Mouse (Mus musculus) ES-E14 (cell line): ENCODE results near the gene Gprc5a.

Experiments used
- CHD2 ChIP-seq: IDR thresholded peaks from 2 replicates; pipeline ENCODE4 v1.6.1; 2014; ENCODE audit warnings: mild to moderate bottlenecking, low read depth, low read length, inconsistent platforms
- MAFK ChIP-seq: IDR thresholded peaks from 2 replicates; pipeline ENCODE4 v1.6.1; 2014; ENCODE audit warnings: mild to moderate bottlenecking, low read depth, low read length, inconsistent platforms; ENCODE audit not compliant: insufficient read depth
- ZC3H11A ChIP-seq: IDR thresholded peaks from 2 replicates; pipeline ENCODE4 v1.6.1; 2012; ENCODE audit warnings: low read depth, mild to moderate bottlenecking, inconsistent platforms, low read length, borderline replicate concordance

- TF ChIP-seq CHD2 (no peak), MAFK (no peak), ZC3H11A (no peak)
Measured at GRCm38 (mm10) chr6:135019564-135019963, 45.9 kb upstream of the Gprc5a start.
